Mouse (Mus musculus): ENCODE results near the gene Rabepk.
"Not testable (repeated sequence)": the region's sequence is repeated elsewhere in the genome, so short reads cannot be mapped to it uniquely, and the experiment has no call there.

Gene Rabepk

DNA sequence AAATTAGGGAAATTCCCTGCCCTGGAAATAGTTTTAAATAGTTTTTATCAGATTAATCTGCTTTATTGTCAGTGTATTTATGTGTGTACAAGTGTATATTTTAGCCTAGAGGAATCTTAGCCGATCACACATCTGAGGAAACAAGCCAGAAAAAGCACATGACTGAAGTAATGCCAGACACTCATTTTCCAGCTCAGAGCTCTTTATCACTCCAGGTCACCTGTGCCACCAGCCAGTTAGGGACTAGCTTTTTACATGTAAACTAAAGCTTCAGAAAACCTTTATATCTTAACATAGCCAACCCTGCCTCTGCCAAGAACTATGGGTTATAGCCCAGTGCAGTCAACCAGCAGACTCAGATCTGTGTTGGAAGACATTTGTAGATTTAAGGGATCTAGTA lies 5.1 kb upstream of the Rabepk start:
- no peak for DNase-seq (ENCODE audit: low read depth, low spot score)

GRCm38 (mm10) chr2:34804172-34804571 lies 4.5 kb upstream of the Rabepk start:
- no peak for DNase-seq (ENCODE audit: low read depth, low spot score)

DNA sequence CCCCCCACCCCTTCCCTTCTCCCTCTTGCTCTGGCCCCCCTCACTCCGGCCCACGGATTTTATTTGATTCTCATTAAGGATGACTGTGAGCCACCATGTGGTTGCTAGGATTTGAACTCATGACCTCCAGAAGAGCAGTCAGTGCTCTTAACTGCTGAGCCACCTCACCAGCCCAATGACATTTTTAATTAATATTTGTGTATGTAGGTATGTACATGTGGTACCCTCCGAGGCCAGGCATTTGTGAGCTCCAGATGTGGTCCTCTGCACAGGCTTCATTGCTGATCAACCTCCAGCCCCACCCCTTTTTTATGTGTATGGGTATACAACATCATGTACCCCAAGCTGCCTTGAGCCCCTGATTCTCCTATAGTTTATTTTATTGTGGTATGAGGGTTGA lies 4.0 kb upstream of the Rabepk start:
- no peak for DNase-seq (ENCODE audit: low read depth, low spot score)

DNA sequence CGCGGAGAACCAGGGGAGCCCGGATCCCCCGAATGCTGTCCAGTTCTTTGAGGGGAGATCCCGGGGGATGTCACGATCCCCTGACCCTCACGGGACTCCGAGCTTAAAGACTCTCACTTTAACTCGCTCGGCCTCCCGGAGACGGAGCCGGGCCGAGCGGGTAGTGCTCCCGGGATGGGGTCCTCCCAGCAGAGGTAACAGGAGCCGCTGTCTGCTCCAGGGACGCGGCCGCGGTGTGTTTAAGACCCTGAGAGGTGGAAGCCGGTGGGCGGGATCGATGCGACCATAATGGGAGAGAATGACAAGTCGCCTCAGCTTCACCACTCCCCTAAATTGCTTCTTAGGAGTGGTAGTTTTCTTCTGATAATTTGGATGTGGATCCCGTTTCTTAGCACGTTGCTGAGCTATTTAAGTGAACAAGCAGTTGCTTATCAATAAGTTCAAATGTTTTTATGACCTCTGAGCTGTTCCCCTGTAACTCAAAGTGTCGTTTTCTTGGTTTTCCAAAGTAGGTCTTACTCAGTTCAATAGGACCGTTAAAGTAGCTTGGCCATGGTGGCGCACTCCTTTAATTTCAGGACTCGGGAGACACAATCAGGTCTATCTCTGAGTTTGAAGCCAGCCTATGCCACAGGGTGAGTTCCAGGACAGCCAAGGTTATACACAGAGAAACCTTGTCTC lies 3.0 kb upstream of the Rabepk start:
- peak; percentile 66 for DNase-seq (ENCODE audit: low read depth, low spot score)

GRCm38 (mm10) chr2:34801516-34802482 lies 2.1 kb upstream of the Rabepk start:
- peak; percentile 100 for DNase-seq (ENCODE audit: low read depth, low spot score)

- peak; percentile 37 for DNase-seq (ENCODE audit: low read depth, low spot score)
These were observed 659 bp upstream of the Rabepk start for GRCm38 (mm10) chr2:34800371-34800770.

GRCm38 (mm10) chr2:34795426-34795825 lies 4.3 kb downstream of the Rabepk start:
- no peak for DNase-seq (ENCODE audit: low read depth, low spot score)

DNA sequence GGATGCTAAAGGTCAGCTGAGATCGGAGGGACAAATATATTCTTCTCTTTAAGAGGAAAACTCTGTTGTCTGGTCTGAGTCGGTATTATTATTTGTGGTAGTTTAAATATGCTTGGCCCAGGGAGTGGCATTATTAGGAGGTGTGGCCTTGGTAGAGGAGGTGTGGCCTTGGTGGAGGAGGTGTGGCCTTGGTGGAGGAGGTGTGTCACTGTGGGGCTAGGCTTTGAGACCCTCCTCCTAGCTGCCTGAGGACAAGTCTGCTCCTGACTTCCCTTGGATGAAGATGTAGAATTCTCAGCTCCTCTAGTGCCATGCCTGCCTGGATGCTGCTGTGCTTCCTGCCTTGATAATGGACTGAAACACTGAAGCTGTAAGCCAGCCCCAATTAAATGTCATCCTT lies 5.2 kb downstream of the Rabepk start:
- no peak for DNase-seq (ENCODE audit: low read depth, low spot score)

- not testable (repeated sequence) for DNase-seq (ENCODE audit: low read depth, low spot score)
These were observed 7.2 kb downstream of the Rabepk start for GRCm38 (mm10) chr2:34792543-34792942.

DNA sequence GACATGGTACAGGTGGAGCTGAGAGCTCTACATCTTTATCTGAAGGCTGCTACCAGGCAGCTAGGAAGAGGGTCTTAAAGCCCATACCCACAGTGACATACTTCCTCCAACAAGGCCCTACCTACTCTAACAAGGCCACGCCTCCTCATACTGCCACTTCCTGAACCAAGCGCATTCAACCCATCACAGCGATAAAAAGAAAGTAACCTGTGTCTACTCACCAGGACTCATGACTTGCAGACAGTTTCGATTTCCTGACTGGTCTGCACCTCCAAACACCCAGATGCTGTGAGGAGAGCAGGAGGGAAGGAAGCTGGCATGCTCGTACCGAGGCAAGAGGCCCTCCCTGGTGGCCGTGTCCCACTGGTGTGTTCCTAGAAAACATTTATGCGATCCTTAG lies 9.4 kb downstream of the Rabepk start:
- no peak for DNase-seq (ENCODE audit: low read depth, low spot score)

GRCm38 (mm10) chr2:34784085-34784484 lies 15.6 kb downstream of the Rabepk start:
- peak; percentile 59 for DNase-seq (ENCODE audit: low read depth, low spot score)

- no peak for DNase-seq (ENCODE audit: low read depth, low spot score)
These were observed 16.4 kb downstream of the Rabepk start for GRCm38 (mm10) chr2:34783064-34784020.

- DNase-seq (ENCODE audit: low read depth, low spot score) = no peak
These were observed 22.4 kb downstream of the Rabepk start for GRCm38 (mm10) chr2:34777237-34777868.

GRCm38 (mm10) chr2:34774493-34774892 lies 25.2 kb downstream of the Rabepk start:
- no peak for DNase-seq (ENCODE audit: low read depth, low spot score)

GRCm38 (mm10) chr2:34773673-34774072 lies 26.0 kb downstream of the Rabepk start:
- no peak for DNase-seq (ENCODE audit: low read depth, low spot score)

- no peak for DNase-seq (ENCODE audit: low read depth, low spot score)
These were observed 27.2 kb downstream of the Rabepk start for GRCm38 (mm10) chr2:34772252-34773235.

DNA sequence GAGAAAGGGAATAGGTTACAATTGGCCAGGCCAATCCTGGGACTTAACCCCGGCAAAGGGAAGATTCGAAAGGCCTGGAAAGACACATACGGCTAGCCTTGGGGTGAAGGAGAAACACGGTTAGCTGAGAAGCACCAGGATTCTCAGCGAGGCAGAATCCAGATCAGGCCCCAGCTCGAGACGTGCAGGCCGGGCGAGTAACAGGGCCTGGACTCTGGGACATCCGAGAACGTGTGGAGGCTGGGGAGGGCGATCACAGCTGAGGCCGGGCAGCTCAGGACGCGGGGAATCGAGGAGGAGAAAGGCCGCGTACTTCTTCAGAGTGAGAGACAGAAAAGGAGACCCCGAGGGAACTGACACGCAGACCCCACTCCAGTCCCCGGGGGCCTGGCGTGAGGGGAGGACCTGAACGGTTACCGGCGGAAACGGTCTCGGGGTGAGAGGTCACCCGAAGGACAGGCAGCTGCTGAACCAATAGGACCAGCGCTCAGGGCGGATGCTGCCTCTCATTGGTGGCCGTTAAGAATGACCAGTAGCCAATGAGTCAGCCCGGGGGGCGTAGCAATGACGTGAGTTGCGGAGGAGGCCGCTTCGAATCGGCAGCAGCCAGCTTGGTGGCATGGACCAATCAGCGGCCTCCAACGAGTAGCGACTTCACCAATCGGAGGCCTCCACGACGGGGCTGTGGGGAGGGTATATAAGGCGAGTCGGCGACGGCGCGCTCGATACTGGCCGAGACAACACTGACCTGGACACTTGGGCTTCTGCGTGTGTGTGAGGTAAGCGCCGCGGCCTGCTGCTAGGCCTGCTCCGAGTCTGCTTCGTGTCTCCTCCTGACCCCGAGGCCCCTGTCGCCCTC lies 28.1 kb downstream of the Rabepk start, which contains the start of gene Hspa5:
Gene Hspa5, plus strand, starts transcription at position 603 of the 859 bp plus-strand sequence.
- peak; percentile 100 for DNase-seq (ENCODE audit: low read depth, low spot score)

- DNase-seq (ENCODE audit: low read depth, low spot score) = no peak
These were observed 28.8 kb downstream of the Rabepk start for GRCm38 (mm10) chr2:34770951-34771350.

GRCm38 (mm10) chr2:34770049-34770448 lies 29.7 kb downstream of the Rabepk start:
- DNase-seq (ENCODE audit: low read depth, low spot score) = no peak
